Mouse (Mus musculus): ENCODE data around the gene Pus3. TPM values are rescaled to one million over a fixed set of nuclear protein-coding genes. Genes with fewer than 3 reads are reported as not detected.

Pus3 gene
- 1.2 and 3.8 TPM in 2 replicates for polyA plus RNA-seq (2012; rRNA removed; ENCODE audit: low replicate concordance)

DNA sequence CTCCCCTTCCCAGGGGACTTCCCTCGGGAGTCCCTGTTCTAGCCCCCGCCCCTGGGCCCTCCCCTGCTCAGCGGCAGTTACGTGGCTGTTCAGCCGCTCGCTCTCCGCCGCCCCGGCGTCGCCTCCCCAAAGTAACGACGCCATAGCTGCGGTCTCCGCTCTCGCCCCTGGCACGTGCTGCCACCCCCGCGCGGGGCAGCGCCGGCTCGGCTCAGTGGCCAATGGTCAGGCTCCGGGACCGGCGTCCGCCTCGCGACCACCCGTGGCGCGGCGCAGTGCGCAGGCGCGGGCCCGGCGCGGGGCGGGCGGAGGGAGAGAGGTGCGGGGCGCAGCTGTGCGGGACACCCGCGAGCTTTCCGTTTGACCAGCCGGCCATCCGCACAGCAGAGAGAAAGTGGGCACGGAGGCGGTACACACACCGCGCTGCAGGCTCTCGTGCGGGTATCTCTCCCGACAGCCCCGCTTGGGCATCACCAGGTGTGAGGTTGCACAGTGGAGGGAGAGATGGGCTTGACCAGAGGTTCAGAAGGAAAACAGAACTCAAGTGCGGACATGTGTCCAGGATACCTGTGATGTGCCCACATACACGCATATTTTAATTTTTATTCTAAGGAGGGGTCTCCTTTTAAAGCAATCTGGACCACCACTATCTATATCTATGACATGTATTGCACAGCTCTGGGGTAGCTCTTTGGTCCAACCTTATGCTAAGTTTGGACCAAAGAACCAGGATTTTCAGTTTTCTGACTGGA, at the start of gene Pus3, which contains the start of gene Ddx25:
Gene Pus3, plus strand, starts transcription at position 339 of the 752 bp plus-strand sequence.
Gene Ddx25, minus strand, starts transcription at position 272 of the 752 bp plus-strand sequence.

DNA sequence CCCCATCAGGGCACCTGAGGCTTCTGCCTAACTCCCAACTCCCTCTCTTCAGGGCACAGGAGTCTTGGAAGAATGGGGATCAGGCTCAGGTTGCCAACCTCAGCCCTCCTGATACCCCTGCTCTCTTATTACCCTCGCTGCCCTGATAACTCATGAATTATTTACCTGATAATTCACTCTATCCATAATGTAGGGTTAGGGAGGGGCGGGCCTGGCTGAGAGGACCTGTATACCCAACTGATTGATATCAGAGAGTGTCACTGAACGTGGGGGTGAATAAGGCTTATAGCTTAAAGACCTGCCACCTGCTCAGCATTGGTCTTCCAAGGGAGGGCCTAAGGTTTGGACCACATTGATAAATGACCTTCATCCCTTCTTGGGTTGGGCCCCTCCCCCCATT, 40.2 kb upstream of the Pus3 start, which contains the start of gene Gm1113:
Gene Gm1113, minus strand, starts transcription at position 101 of the 400 bp plus-strand sequence.

DNA sequence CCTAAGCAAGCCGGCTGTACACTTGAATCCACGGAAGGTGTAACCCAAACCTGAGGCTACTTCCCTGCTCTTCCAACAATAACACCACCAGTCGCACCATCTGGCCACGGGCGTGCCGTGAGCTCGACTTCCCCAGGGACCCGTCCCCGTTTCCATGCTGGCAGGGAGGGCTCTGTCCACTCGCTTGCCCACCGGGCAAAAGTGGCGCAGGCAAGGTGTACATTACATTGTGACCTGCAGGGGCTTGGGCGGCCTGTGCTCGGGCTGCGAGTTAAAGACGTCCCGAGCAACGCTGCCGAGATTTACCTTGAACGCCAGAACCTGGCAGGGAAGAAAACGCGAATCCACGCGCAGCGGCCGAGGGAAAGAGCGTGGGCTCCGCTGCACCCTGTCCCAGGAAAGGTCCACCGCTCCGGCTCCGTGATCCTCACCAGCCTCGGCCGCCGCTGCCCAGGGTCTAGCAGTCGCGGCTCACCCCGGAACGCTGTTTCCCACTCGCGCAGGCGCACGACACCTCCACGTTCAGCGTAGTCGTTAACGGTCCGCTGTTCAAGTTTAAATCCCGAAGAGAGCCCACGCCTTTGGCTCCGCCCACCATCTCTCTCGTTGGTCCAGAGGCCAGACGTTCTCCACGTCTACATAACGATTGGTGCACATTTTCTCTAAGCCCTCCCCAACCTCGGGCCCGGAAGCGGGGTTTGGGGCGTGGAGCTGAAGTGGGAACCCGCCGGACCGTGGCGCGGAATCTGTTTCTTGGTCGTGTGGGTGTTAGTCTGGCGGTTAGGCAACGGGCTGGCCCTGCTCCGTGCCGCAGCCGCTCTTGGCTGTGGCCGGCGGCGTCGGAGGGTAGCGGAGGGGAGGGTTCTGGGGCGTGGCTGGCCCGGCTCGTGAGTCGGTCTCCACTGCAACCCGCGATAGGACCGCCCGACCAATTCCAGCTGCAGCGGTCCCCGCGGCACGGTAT, 11.5 kb downstream of the Pus3 start, which contains the start of the genes Pate2 and Hyls1:
Gene Pate2, plus strand, starts transcription at position 714 of the 964 bp plus-strand sequence.
Gene Hyls1, minus strand, starts transcription at position 828 of the 964 bp plus-strand sequence.

DNA sequence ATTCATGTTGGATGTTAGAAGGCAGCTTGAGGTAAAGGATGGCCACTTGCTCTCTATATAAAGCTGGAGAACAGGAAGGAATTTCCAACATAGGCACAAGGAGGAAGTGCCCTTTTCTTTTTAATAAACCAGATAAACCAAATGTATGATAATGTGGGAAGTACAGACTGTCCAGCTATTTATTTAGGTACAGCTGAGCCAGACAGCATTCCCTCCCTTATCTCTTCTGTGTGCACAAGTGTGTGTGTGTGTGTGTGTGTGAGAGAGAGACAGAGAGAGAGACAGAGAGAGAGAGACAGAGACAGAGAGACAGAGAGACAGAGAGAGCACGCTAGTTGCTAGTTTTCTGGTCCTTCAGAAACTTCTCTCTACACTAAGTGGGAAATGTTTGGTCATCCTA, 53.4 kb downstream of the Pus3 start, which contains the start of gene Pate4:
Gene Pate4, minus strand, starts transcription at position 101 of the 400 bp plus-strand sequence.

Other genes starting within 250 kb of the Pus3 start
- gene Cdon, start 137.5 kb upstream of the Pus3 start, polyA plus RNA-seq (2012; rRNA removed; ENCODE audit: low replicate concordance): 11.3 and 21.8 TPM in 2 replicates
- gene Gm1113, start 40.3 kb upstream of the Pus3 start, polyA plus RNA-seq (2012; rRNA removed; ENCODE audit: low replicate concordance): not detected in 2 replicates
- gene Ddx25, start 67 bp upstream of the Pus3 start, polyA plus RNA-seq (2012; rRNA removed; ENCODE audit: low replicate concordance): 0.05 and 0.07 TPM in 2 replicates
- gene Pate2, start 11.7 kb downstream of the Pus3 start, polyA plus RNA-seq (2012; rRNA removed; ENCODE audit: low replicate concordance): 0.13 TPM in 1 of 2 replicates, not detected in the other
- 1.7 and 2.6 TPM in 2 replicates for gene Hyls1, start 11.8 kb downstream of the Pus3 start, polyA plus RNA-seq (2012; rRNA removed; ENCODE audit: low replicate concordance)
- not detected in 2 replicates for gene Pate4, start 53.3 kb downstream of the Pus3 start, polyA plus RNA-seq (2012; rRNA removed; ENCODE audit: low replicate concordance)
- gene Pate3, start 89.6 kb downstream of the Pus3 start, polyA plus RNA-seq (2012; rRNA removed; ENCODE audit: low replicate concordance): not detected in 2 replicates
- gene Pate1, start 128.8 kb downstream of the Pus3 start, polyA plus RNA-seq (2012; rRNA removed; ENCODE audit: low replicate concordance): not detected in 2 replicates
- gene Gm17677, start 182.5 kb downstream of the Pus3 start, polyA plus RNA-seq (2012; rRNA removed; ENCODE audit: low replicate concordance): not detected in 2 replicates
- not detected in 2 replicates for gene Gm17727, start 219.5 kb downstream of the Pus3 start, polyA plus RNA-seq (2012; rRNA removed; ENCODE audit: low replicate concordance)
- not detected in 2 replicates for gene Gm27235, start 231.5 kb downstream of the Pus3 start, polyA plus RNA-seq (2012; rRNA removed; ENCODE audit: low replicate concordance)
- gene D730048I06Rik, start 231.5 kb downstream of the Pus3 start, polyA plus RNA-seq (2012; rRNA removed; ENCODE audit: low replicate concordance): not detected in 2 replicates

All from mammary gland, adult 2 months (tissue).